Mouse (Mus musculus) MEL (cell line): ENCODE results near the gene Ctdnep1. TPM values are rescaled to one million over a fixed set of nuclear protein-coding genes. Genes with fewer than 3 reads are reported as not detected.

ENCODE experiments used
- DNase-seq: peaks from one replicate; pipeline ENCODE4 v3.0.0; 2011; ENCODE audit warnings: low read depth, low spot score
- H3K27ac ChIP-seq: 2 replicates; pipeline ENCODE4 v1.5.1; 2012; ENCODE audit warnings: low read depth, mild to moderate bottlenecking, control low read depth, low read length, moderate library complexity; ENCODE audit not compliant: control insufficient read depth
- H3K27me3 ChIP-seq, 2 experiments: fragments of 150-350 bp in 1 of 2; sonication (generic) in 1 of 2; 2 replicates each; pipeline ENCODE4 v1.6.1; 2012; ENCODE audit warnings: low read length in 2 of 2, mild to moderate bottlenecking in 2 of 2, improper control_type of control experiment in 1 of 2, moderate library complexity in 1 of 2; ENCODE audit not compliant: insufficient read depth in 2 of 2, control insufficient read depth in 1 of 2
- H3K36me3 ChIP-seq, 2 experiments: 2 replicates each; pipeline ENCODE4 v1.6.1; 2012 to 2014; ENCODE audit warnings: low read length in 2 of 2, improper control_type of control experiment in 1 of 2, inconsistent platforms in 1 of 2, mild to moderate bottlenecking in 1 of 2; ENCODE audit not compliant: insufficient read depth in 2 of 2, control insufficient read depth in 1 of 2
- H3K4me1 ChIP-seq, 2 experiments: fragments of 150-350 bp in 1 of 2; sonication (generic) in 1 of 2; 2 replicates each; pipeline ENCODE4 v1.6.1; 2012; ENCODE audit warnings: low read length in 2 of 2, improper control_type of control experiment in 1 of 2, mild to moderate bottlenecking in 1 of 2; ENCODE audit not compliant: insufficient read depth in 2 of 2, control insufficient read depth in 1 of 2
- H3K4me3 ChIP-seq, 2 experiments: fragments of 150-350 bp in 1 of 2; sonication (generic) in 1 of 2; 2 replicates each; pipeline ENCODE4 v1.5.1; 2012; ENCODE audit warnings: low read depth in 2 of 2, low read length in 2 of 2, mild to moderate bottlenecking in 2 of 2, moderate library complexity in 2 of 2, control low read depth in 1 of 2, improper control_type of control experiment in 1 of 2; ENCODE audit not compliant: control insufficient read depth in 1 of 2, insufficient read depth in 1 of 2
- H3K79me2 ChIP-seq: 2 replicates; pipeline ENCODE4 v1.6.1; 2012; ENCODE audit warnings: mild to moderate bottlenecking, low read length, moderate library complexity; ENCODE audit not compliant: control insufficient read depth, poor library complexity, insufficient read depth
- H3K9ac ChIP-seq: 2 replicates; pipeline ENCODE4 v1.6.1; 2012; ENCODE audit warnings: low read depth, mild to moderate bottlenecking, control low read depth, low read length, moderate library complexity; ENCODE audit not compliant: control insufficient read depth, poor library complexity, severe bottlenecking
- H3K9me3 ChIP-seq: fragments of 150-350 bp; sonication (generic); replicated peaks from 2 replicates; pipeline ENCODE4 v1.6.1; 2012; ENCODE audit warnings: mild to moderate bottlenecking, low read length, improper control_type of control experiment, moderate library complexity; ENCODE audit not compliant: insufficient read depth
- BHLHE40 ChIP-seq: IDR thresholded peaks from 2 replicates; pipeline ENCODE4 v1.6.1; 2012; ENCODE audit warnings: low read depth, mild to moderate bottlenecking, inconsistent platforms, low read length, improper control_type of control experiment, borderline replicate concordance
- CHD1 ChIP-seq: IDR thresholded peaks from 2 replicates; pipeline ENCODE4 v1.6.1; 2012; ENCODE audit warnings: low read depth, mild to moderate bottlenecking, inconsistent platforms, low read length, improper control_type of control experiment
- CTCF ChIP-seq, 3 experiments: IDR thresholded peaks in 2 of 3; conservative IDR thresholded peaks in 1 of 3; 2 replicates each; pipeline ENCODE4 v1.5.1; 2011 to 2012; ENCODE audit warnings: low read length in 3 of 3, low read depth in 2 of 3, mild to moderate bottlenecking in 2 of 3, improper control_type of control experiment in 1 of 3, inconsistent platforms in 1 of 3, mixed read lengths in 1 of 3, moderate library complexity in 1 of 3; ENCODE audit not compliant: control insufficient read depth in 1 of 3, insufficient read depth in 1 of 3, poor library complexity in 1 of 3, severe bottlenecking in 1 of 3
- EP300 ChIP-seq, 2 experiments: IDR thresholded peaks; 2 replicates each; pipeline ENCODE4 v1.6.1; 2011; ENCODE audit warnings: improper control_type of control experiment in 2 of 2, low read length in 2 of 2, low read depth in 1 of 2, mild to moderate bottlenecking in 1 of 2
- GATA1 ChIP-seq: IDR thresholded peaks from 2 replicates; pipeline ENCODE4 v1.6.1; 2011; ENCODE audit warnings: low read depth, low read length, improper control_type of control experiment
- HCFC1 ChIP-seq: IDR thresholded peaks from 2 replicates; pipeline ENCODE4 v1.6.1; 2012; ENCODE audit warnings: low read depth, mild to moderate bottlenecking, inconsistent platforms, low read length, improper control_type of control experiment, moderate library complexity
- MXI1 ChIP-seq: IDR thresholded peaks from 2 replicates; pipeline ENCODE4 v1.6.1; 2011; ENCODE audit warnings: mild to moderate bottlenecking, low read depth, low read length, improper control_type of control experiment
- MYB ChIP-seq: IDR thresholded peaks from 2 replicates; pipeline ENCODE4 v1.6.1; 2011; ENCODE audit warnings: mild to moderate bottlenecking, low read depth, low read length, improper control_type of control experiment
- NRF1 ChIP-seq: IDR thresholded peaks from 2 replicates; pipeline ENCODE4 v1.6.1; 2014; ENCODE audit warnings: low read depth, mild to moderate bottlenecking, inconsistent platforms, low read length, improper control_type of control experiment, moderate library complexity; ENCODE audit not compliant: poor library complexity, insufficient read depth, severe bottlenecking
- POLR2AphosphoS5 ChIP-seq: IDR thresholded peaks from 2 replicates; pipeline ENCODE4 v1.6.1; 2012; ENCODE audit warnings: low read depth, borderline replicate concordance, mild to moderate bottlenecking, inconsistent platforms, low read length, moderate library complexity, mixed read lengths
- UBTF ChIP-seq: IDR thresholded peaks from 2 replicates; pipeline ENCODE4 v1.6.1; 2012; ENCODE audit warnings: low read depth, mild to moderate bottlenecking, inconsistent platforms, low read length, improper control_type of control experiment, moderate library complexity, borderline replicate concordance; ENCODE audit not compliant: insufficient read depth
- USF2 ChIP-seq, 2 experiments: IDR thresholded peaks; 2 replicates each; pipeline ENCODE4 v1.6.1; 2011 to 2012; ENCODE audit warnings: improper control_type of control experiment in 2 of 2, low read length in 2 of 2, borderline replicate concordance in 1 of 2, inconsistent platforms in 1 of 2, low read depth in 1 of 2, mild to moderate bottlenecking in 1 of 2; ENCODE audit not compliant: insufficient read depth in 1 of 2
- ZNF384 ChIP-seq: IDR thresholded peaks from 2 replicates; pipeline ENCODE4 v1.6.1; 2012; ENCODE audit warnings: low read depth, mild to moderate bottlenecking, inconsistent platforms, low read length, improper control_type of control experiment
- polyA plus RNA-seq, 2 experiments: library from polyadenylated mRNA; stranded (reverse) in 1 of 2; unstranded in 1 of 2; fragments of >175 nt in 1 of 2; fragments of >200 nt in 1 of 2; gene quantifications; 2 replicates each; pipeline versions ENCODE4 v1.2.1 to v1.2.4; 2012; ENCODE audit warnings: low replicate concordance in 2 of 2, low read depth in 1 of 2; ENCODE audit not compliant: insufficient read length in 2 of 2, insufficient read depth in 1 of 2, missing spikeins in 1 of 2
- total RNA-seq: library from RNA; depleted of rRNA; stranded (reverse); fragments of 300-350 nt; gene quantifications from 2 replicates; pipeline ENCODE4 v1.2.3, GENCODE M21; 2012

Ctdnep1 gene
- total and polyA plus RNA-seq, 3 experiments = 47.3 to 133 TPM; not detected in 1

GRCm38 (mm10) chr11:69945216-69945615, 35.7 kb upstream of the Ctdnep1 start:
- Histone ChIP-seq H3K79me2 (no peaks in the 10 kb centered on the region), H3K36me3 (no peaks in the 10 kb centered on the region; a peak in 1 of 4 replicates), H3K27ac (no peak overlapping the region), H3K4me1 (peaks cover 0 to 11% of the 10 kb centered on the region in 2 experiments; a peak in 2 of 4 replicates), H3K27me3 (peaks cover 8 to 14% of the 10 kb centered on the region in 2 experiments), H3K4me3 (no peak overlapping the region), H3K9ac (no peak overlapping the region), H3K9me3 (no peaks in the 10 kb centered on the region)
- DNase-seq = no peak
- TF ChIP-seq MXI1 (no peak), POLR2AphosphoS5 (no peak), BHLHE40 (no peak), CTCF (IDR thresholded peaks at IDR 0.05 in 2 of 3, conservative IDR thresholded peaks at IDR 0.05 in 1 of 3; ENCODE audit: control insufficient read depth in 1 of 3, insufficient read depth in 1 of 3, low read depth in 2 of 3, low read length in 3 of 3, poor library complexity in 1 of 3, severe bottlenecking in 1 of 3) (no peak), MYB (no peak), HCFC1 (no peak), UBTF (no peak), ZNF384 (no peak), GATA1 (no peak), EP300 (IDR thresholded peaks at IDR 0.05; ENCODE audit: low read depth in 1 of 2, low read length in 2 of 2) (no peak), USF2 (IDR thresholded peaks at IDR 0.05; ENCODE audit: borderline replicate concordance in 1 of 2, insufficient read depth in 1 of 2, low read depth in 1 of 2, low read length in 2 of 2) (no peak)

DNA sequence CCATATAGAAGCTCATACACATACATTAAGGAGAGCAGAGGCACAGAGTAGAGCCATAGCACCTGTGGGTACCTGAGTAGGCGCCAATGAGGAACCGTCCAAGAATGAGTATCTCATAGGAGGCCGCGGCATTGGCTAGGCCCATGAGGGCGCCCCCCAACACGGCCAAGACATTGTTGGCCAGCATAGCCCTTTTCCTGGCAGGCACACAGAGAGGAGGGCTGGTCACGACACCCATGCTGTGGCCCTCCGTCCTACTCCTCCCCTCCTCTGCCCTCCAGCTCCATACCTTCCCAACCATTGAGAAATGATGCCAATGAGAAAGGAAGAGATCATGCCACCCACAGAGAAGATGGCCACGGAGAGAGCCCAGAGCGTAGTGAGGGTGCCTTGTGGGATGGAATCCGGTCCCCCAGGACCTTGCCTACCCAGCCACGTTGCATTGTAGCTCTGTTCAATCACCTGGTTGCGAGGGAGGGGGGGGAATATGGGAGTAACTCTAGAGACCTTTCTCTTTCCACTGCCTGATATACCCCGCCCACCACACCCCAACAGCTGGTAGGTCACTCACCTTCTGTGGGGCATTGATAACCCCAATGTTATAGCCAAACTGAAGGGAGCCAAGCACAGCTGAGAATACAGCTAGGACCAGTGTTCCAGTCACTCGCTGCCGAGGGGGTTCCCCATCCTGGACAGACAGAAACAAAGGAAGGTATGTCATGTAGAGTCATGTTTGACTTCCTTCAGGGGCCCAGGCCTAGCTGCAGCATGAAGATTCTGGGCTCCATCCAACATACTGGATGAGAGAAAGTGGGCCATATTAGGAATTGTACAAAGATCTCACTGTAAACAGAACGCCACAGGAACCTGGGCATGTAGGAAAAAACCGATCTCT, 34.7 kb upstream of the Ctdnep1 start:
- Histone ChIP-seq H3K4me3 (no peak overlapping the region), H3K9ac (no peak overlapping the region), H3K27me3 (peaks cover 8 to 14% of the 10 kb centered on the region in 2 experiments)

More for the DNA sequence above, 34.7 kb upstream of the Ctdnep1 start:
- no peak for DNase-seq
- H3K36me3 ChIP-seq = no peaks in the 10 kb centered on the region; a peak in 1 of 4 replicates
- H3K79me2 ChIP-seq = no peaks in the 10 kb centered on the region
- no peaks in the 10 kb centered on the region for H3K9me3 ChIP-seq
- peaks cover 0 to 11% of the 10 kb centered on the region in 2 experiments; a peak in 2 of 4 replicates for H3K4me1 ChIP-seq
- H3K27ac ChIP-seq = no peak overlapping the region
- TF ChIP-seq NRF1 (no peak), CHD1 (no peak)
